Comparison of ENCODE assay signal across 8 mouse cellular contexts in genomic region chr3:89395806-89396653, GRCm38 (mm10). TPM values are rescaled to one million over a fixed set of nuclear protein-coding genes. Genes with fewer than 3 reads are reported as not detected.
DNase-seq lines count a peak whose midpoint lies in the region; ATAC-seq and TF ChIP-seq lines count a peak whose summit lies in the region.

No protein-coding gene starts in this region.

- peak overlapping the region; percentile 99 for H3K4me2 ChIP-seq in kidney, embryonic 14.5 days (replicated peaks; ENCODE audit: low read depth, low read length)

- peaks cover 58% of the 10 kb centered on the region for H3K4me1 ChIP-seq in heart, embryonic 10.5 days
- H3K4me1 ChIP-seq in kidney, embryonic 14.5 days (ENCODE audit: control insufficient read depth, insufficient read depth, low read length), result peaks cover 22% of the 10 kb centered on the region

- H3K9me3 ChIP-seq in heart, embryonic 10.5 days, result no peaks in the 10 kb centered on the region
- no peaks in the 10 kb centered on the region for H3K9me3 ChIP-seq in kidney, embryonic 14.5 days (ENCODE audit: control insufficient read depth, low read length)

- peak overlapping the region; percentile 93 for H3K27ac ChIP-seq in heart, embryonic 10.5 days
- H3K27ac ChIP-seq in kidney, embryonic 14.5 days (ENCODE audit: low read depth, low read length), result peak overlapping the region; percentile 42; the same call in 1 of the 2 replicates

- peaks cover 9% of the 10 kb centered on the region; the same call in 1 of the 2 replicates for H3K36me3 ChIP-seq in heart, embryonic 10.5 days
- H3K36me3 ChIP-seq in kidney, embryonic 14.5 days (ENCODE audit: control insufficient read depth, insufficient read depth, low read length), result no peaks in the 10 kb centered on the region

- peak overlapping the region; percentile 79 for H3K4me3 ChIP-seq in heart, embryonic 10.5 days
- peak overlapping the region; percentile 51 for H3K4me3 ChIP-seq in kidney, embryonic 14.5 days (ENCODE audit: low read length)

- under 1% methylated on average over 43 of the region's 44 CpGs for WGBS in heart, embryonic 10.5 days
- WGBS in kidney, embryonic 14.5 days, result under 1% methylated on average over 44 of the region's 44 CpGs

- peak; percentile 5 for ATAC-seq in Patski
- peak; percentile 22; the same call in 1 of the 2 replicates for ATAC-seq in kidney, embryonic 14.5 days (ENCODE audit: low FRiP score, low TSS enrichment)

- in situ Hi-C loops in Patski (cut with MboI; ENCODE audit: low pct_unique_long_range_greater_than_20kb), result no loop called here

- H3K9ac ChIP-seq in kidney, embryonic 14.5 days (ENCODE audit: low read depth, low read length), result peak overlapping the region; percentile 57

- POLR2A ChIA-PET in Patski (lab: Charles Lee), result interaction anchor here (1.1 to 8.2 kb wide), 6 partner anchors 11 to 86 kb away, joined by 3 to 56 read pairs (median 8); partner anchors contain the start of gene Flad1

- H3K27me3 ChIP-seq in Patski, result no peaks in the 10 kb centered on the region
- H3K27me3 ChIP-seq in heart, embryonic 10.5 days (ENCODE audit: insufficient read depth, poor library complexity, severe bottlenecking), result no peaks in the 10 kb centered on the region; the same call in 1 of the 2 replicates
- no peaks in the 10 kb centered on the region for H3K27me3 ChIP-seq in kidney, embryonic 14.5 days (ENCODE audit: control insufficient read depth, insufficient read depth, low read length)

- no peak for TF ChIP-seq CTCF in Patski (IDR thresholded peaks at IDR 0.05)

- DNase-seq in B cell, adult 2 months, result peak; percentile 65 to 67
- no peak for DNase-seq in Patski (ENCODE audit: low read depth, low spot score)
- DNase-seq in embryo, embryonic 11.5 days (ENCODE audit: low read depth, low spot score), result peak; percentile 71
- DNase-seq in heart, embryonic 10.5 days (ENCODE audit: low spot score), result peak; percentile 91
- peak; percentile 81 for DNase-seq in lung, postnatal 14 days
- peak; percentile 57 for DNase-seq in right cerebral cortex, postnatal 4 days
- no peak for DNase-seq in layer of hippocampus, adult 9-11 months

- CTCF ChIA-PET in Patski (lab: Charles Lee), result interaction anchor here (0.7 to 4.0 kb wide), 24 partner anchors 12 to 108 kb away, joined by 3 to 50 read pairs (median 5); partner anchors contain the start of genes Cks1b, Pbxip1, Pmvk and Shc1

RNA-seq across cellular contexts. Expression of gene Zbtb7b, which starts 1.5 kb away (rescaled TPM):
- polyA plus RNA-seq in Patski (2021), result 73.7 TPM
- 1.4 and 1.9 TPM in 2 replicates for polyA plus RNA-seq in heart, embryonic 10.5 days (2016; fragmentation: Nextera tagmentation; extraction: Ambion mirVana)
- polyA plus RNA-seq in kidney, embryonic 14.5 days (2014; fragmentation: Nextera tagmentation; extraction: Ambion mirVana), result 1.8 and 2.2 TPM in 2 replicates

RNA-seq across cellular contexts. Expression of gene Lenep, which starts 6.6 kb away (rescaled TPM):
- not detected for polyA plus RNA-seq in Patski (2021)
- not detected in 2 replicates for polyA plus RNA-seq in heart, embryonic 10.5 days (2016; fragmentation: Nextera tagmentation; extraction: Ambion mirVana)
- not detected in 2 replicates for polyA plus RNA-seq in kidney, embryonic 14.5 days (2014; fragmentation: Nextera tagmentation; extraction: Ambion mirVana)

RNA-seq across cellular contexts. Expression of gene Flad1, which starts 15.6 kb away (rescaled TPM):
- polyA plus RNA-seq in Patski (2021), result 40.6 TPM
- 30.7 and 40.3 TPM in 2 replicates for polyA plus RNA-seq in heart, embryonic 10.5 days (2016; fragmentation: Nextera tagmentation; extraction: Ambion mirVana)
- polyA plus RNA-seq in kidney, embryonic 14.5 days (2014; fragmentation: Nextera tagmentation; extraction: Ambion mirVana), result 19.6 and 24.9 TPM in 2 replicates

RNA-seq across cellular contexts. Expression of gene Cks1b, which starts 22.2 kb away (rescaled TPM):
- polyA plus RNA-seq in Patski (2021), result 162 TPM
- 465 and 589 TPM in 2 replicates for polyA plus RNA-seq in heart, embryonic 10.5 days (2016; fragmentation: Nextera tagmentation; extraction: Ambion mirVana)
- polyA plus RNA-seq in kidney, embryonic 14.5 days (2014; fragmentation: Nextera tagmentation; extraction: Ambion mirVana), result 632 and 773 TPM in 2 replicates

RNA-seq across cellular contexts. Expression of gene Shc1, which starts 22.2 kb away (rescaled TPM):
- 174 TPM for polyA plus RNA-seq in Patski (2021)
- 72.2 and 79.5 TPM in 2 replicates for polyA plus RNA-seq in heart, embryonic 10.5 days (2016; fragmentation: Nextera tagmentation; extraction: Ambion mirVana)
- polyA plus RNA-seq in kidney, embryonic 14.5 days (2014; fragmentation: Nextera tagmentation; extraction: Ambion mirVana), result 42.8 and 64.0 TPM in 2 replicates

Comparison
In these comparisons a context has a peak if more than half of its experiments do, and no peak if none do; other contexts are left out.
1. DNase-seq: peak in B cell, adult 2 months (2 of 2), embryo, embryonic 11.5 days (single experiment), heart, embryonic 10.5 days (single experiment), lung, postnatal 14 days (single experiment) and right cerebral cortex, postnatal 4 days (single experiment); none in Patski (single experiment) and layer of hippocampus, adult 9-11 months (single experiment).
2. RNA of gene Zbtb7b, which starts 1.5 kb away (polyA plus RNA-seq): 73.7 TPM in Patski (single experiment); 1.4 to 1.9 TPM in heart, embryonic 10.5 days and 1.8 to 2.2 TPM in kidney, embryonic 14.5 days; every median in the first group is over 10 times any median in the second.